Mouse (Mus musculus): ENCODE measurements around the gene Synpr. TPM values are rescaled to one million over a fixed set of nuclear protein-coding genes. Genes with fewer than 3 reads are reported as not detected.
A peak's percentile ranks its signal among the peaks of the same experiment; 100 is the strongest.

Gene Synpr
- polyA plus RNA-seq, 1 experiment from 2014 or later: 31.9 TPM

- Histone ChIP-seq H3K9ac (replicated peaks; ENCODE audit: low read depth, low read length) (no peak overlapping the region), H3K27ac (ENCODE audit: low read length) (no peak overlapping the region), H3K27me3 (replicated peaks; ENCODE audit: control insufficient read depth, insufficient read depth, low read length) (no peaks in the 10 kb centered on the region), H3K36me3 (ENCODE audit: control insufficient read depth, insufficient read depth) (no peaks in the 10 kb centered on the region), H3K4me3 (replicated peaks; ENCODE audit: low read length) (no peak overlapping the region), H3K9me3 (ENCODE audit: control insufficient read depth, low read length) (no peaks in the 10 kb centered on the region), H3K4me1 (replicated peaks; ENCODE audit: control insufficient read depth, insufficient read depth, low read length) (no peaks in the 10 kb centered on the region), H3K4me2 (ENCODE audit: low read length) (no peak overlapping the region)
- no peak for ATAC-seq
- 85% methylated on average over 4 of the region's 4 CpGs for WGBS
These were observed 270.1 kb downstream of the Synpr start for GRCm38 (mm10) chr14:13554631-13555030.

GRCm38 (mm10) chr14:13558117-13558516, 273.5 kb downstream of the Synpr start:
- Histone ChIP-seq H3K27ac (ENCODE audit: low read length) (no peak overlapping the region), H3K27me3 (replicated peaks; ENCODE audit: control insufficient read depth, insufficient read depth, low read length) (no peaks in the 10 kb centered on the region), H3K4me2 (ENCODE audit: low read length) (no peak overlapping the region), H3K36me3 (ENCODE audit: control insufficient read depth, insufficient read depth) (no peaks in the 10 kb centered on the region), H3K4me3 (replicated peaks; ENCODE audit: low read length) (no peak overlapping the region), H3K9me3 (ENCODE audit: control insufficient read depth, low read length) (no peaks in the 10 kb centered on the region), H3K4me1 (replicated peaks; ENCODE audit: control insufficient read depth, insufficient read depth, low read length) (no peaks in the 10 kb centered on the region), H3K9ac (replicated peaks; ENCODE audit: low read depth, low read length) (no peak overlapping the region)
- 75% methylated on average over 2 of the region's 2 CpGs for WGBS
- ATAC-seq: no peak

GRCm38 (mm10) chr14:13567250-13567649, 282.7 kb downstream of the Synpr start:
- Histone ChIP-seq H3K27ac (ENCODE audit: low read length) (no peak overlapping the region), H3K36me3 (ENCODE audit: control insufficient read depth, insufficient read depth) (no peaks in the 10 kb centered on the region), H3K4me1 (replicated peaks; ENCODE audit: control insufficient read depth, insufficient read depth, low read length) (no peaks in the 10 kb centered on the region), H3K27me3 (replicated peaks; ENCODE audit: control insufficient read depth, insufficient read depth, low read length) (no peaks in the 10 kb centered on the region), H3K4me3 (replicated peaks; ENCODE audit: low read length) (no peak overlapping the region), H3K9me3 (ENCODE audit: control insufficient read depth, low read length) (no peaks in the 10 kb centered on the region), H3K9ac (replicated peaks; ENCODE audit: low read depth, low read length) (no peak overlapping the region), H3K4me2 (ENCODE audit: low read length) (no peak overlapping the region)
- ATAC-seq: no peak
- 79% methylated on average over 1 of the region's 1 CpGs for WGBS

GRCm38 (mm10) chr14:13567996-13568395, 283.4 kb downstream of the Synpr start:
- Histone ChIP-seq H3K27me3 (replicated peaks; ENCODE audit: control insufficient read depth, insufficient read depth, low read length) (no peaks in the 10 kb centered on the region), H3K9me3 (ENCODE audit: control insufficient read depth, low read length) (no peaks in the 10 kb centered on the region), H3K27ac (ENCODE audit: low read length) (no peak overlapping the region), H3K36me3 (ENCODE audit: control insufficient read depth, insufficient read depth) (no peaks in the 10 kb centered on the region), H3K4me1 (replicated peaks; ENCODE audit: control insufficient read depth, insufficient read depth, low read length) (no peaks in the 10 kb centered on the region), H3K9ac (replicated peaks; ENCODE audit: low read depth, low read length) (no peak overlapping the region), H3K4me3 (replicated peaks; ENCODE audit: low read length) (no peak overlapping the region), H3K4me2 (ENCODE audit: low read length) (no peak overlapping the region)
- no peak for ATAC-seq
- WGBS: 87% methylated on average over 2 of the region's 2 CpGs

DNA sequence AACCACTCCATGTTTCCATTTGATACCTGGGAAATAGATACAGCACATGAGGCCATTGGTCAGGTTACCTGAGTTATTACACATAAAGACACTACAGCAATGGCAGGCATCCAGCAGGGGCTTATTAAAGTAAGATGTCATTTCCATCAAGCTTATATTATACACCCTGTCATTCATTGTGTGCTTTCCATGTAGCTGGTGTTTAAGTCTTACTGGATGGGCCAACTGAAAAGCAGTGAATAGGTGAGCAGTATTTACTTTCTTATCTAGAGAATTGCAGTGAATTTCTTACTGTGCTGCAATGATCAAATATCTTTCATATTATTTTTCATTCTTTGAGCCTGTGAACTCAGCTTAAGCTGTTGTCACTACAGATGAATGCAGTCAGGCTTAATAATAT, 287.4 kb downstream of the Synpr start:
- Histone ChIP-seq H3K4me3 (replicated peaks; ENCODE audit: low read length) (no peak overlapping the region), H3K36me3 (ENCODE audit: control insufficient read depth, insufficient read depth) (no peaks in the 10 kb centered on the region)

GRCm38 (mm10) chr14:13572530-13572929, 287.9 kb downstream of the Synpr start:
- Histone ChIP-seq H3K27me3 (replicated peaks; ENCODE audit: control insufficient read depth, insufficient read depth, low read length) (no peaks in the 10 kb centered on the region), H3K4me2 (ENCODE audit: low read length) (no peak overlapping the region), H3K36me3 (ENCODE audit: control insufficient read depth, insufficient read depth) (no peaks in the 10 kb centered on the region), H3K9me3 (ENCODE audit: control insufficient read depth, low read length) (no peaks in the 10 kb centered on the region), H3K4me3 (replicated peaks; ENCODE audit: low read length) (no peak overlapping the region), H3K4me1 (replicated peaks; ENCODE audit: control insufficient read depth, insufficient read depth, low read length) (no peaks in the 10 kb centered on the region), H3K9ac (replicated peaks; ENCODE audit: low read depth, low read length) (no peak overlapping the region), H3K27ac (ENCODE audit: low read length) (no peak overlapping the region)
- 25% methylated on average over 1 of the region's 1 CpGs for WGBS
- no peak for ATAC-seq

More for the DNA sequence above, 287.4 kb downstream of the Synpr start:
- no peak overlapping the region for H3K9ac ChIP-seq (replicated peaks; ENCODE audit: low read depth, low read length)
- no peaks in the 10 kb centered on the region for H3K27me3 ChIP-seq (replicated peaks; ENCODE audit: control insufficient read depth, insufficient read depth, low read length)
- no peak for ATAC-seq
- H3K4me2 ChIP-seq (ENCODE audit: low read length): no peak overlapping the region
- no peaks in the 10 kb centered on the region for H3K4me1 ChIP-seq (replicated peaks; ENCODE audit: control insufficient read depth, insufficient read depth, low read length)
- H3K27ac ChIP-seq (ENCODE audit: low read length): no peak overlapping the region
- H3K9me3 ChIP-seq (ENCODE audit: control insufficient read depth, low read length): no peaks in the 10 kb centered on the region

GRCm38 (mm10) chr14:13578101-13578500, 293.5 kb downstream of the Synpr start:
- Histone ChIP-seq H3K27me3 (replicated peaks; ENCODE audit: control insufficient read depth, insufficient read depth, low read length) (no peaks in the 10 kb centered on the region), H3K4me3 (replicated peaks; ENCODE audit: low read length) (no peak overlapping the region), H3K9ac (replicated peaks; ENCODE audit: low read depth, low read length) (no peak overlapping the region), H3K4me1 (replicated peaks; ENCODE audit: control insufficient read depth, insufficient read depth, low read length) (no peaks in the 10 kb centered on the region), H3K27ac (ENCODE audit: low read length) (no peak overlapping the region), H3K4me2 (ENCODE audit: low read length) (no peak overlapping the region), H3K9me3 (ENCODE audit: control insufficient read depth, low read length) (no peaks in the 10 kb centered on the region), H3K36me3 (ENCODE audit: control insufficient read depth, insufficient read depth) (no peaks in the 10 kb centered on the region)
- ATAC-seq: no peak
- WGBS: 87% methylated on average over 2 of the region's 2 CpGs

GRCm38 (mm10) chr14:13578744-13579143, 294.2 kb downstream of the Synpr start:
- no peaks in the 10 kb centered on the region for H3K9me3 ChIP-seq (ENCODE audit: control insufficient read depth, low read length)
- H3K4me3 ChIP-seq (replicated peaks; ENCODE audit: low read length): no peak overlapping the region
- ATAC-seq: no peak
- H3K36me3 ChIP-seq (ENCODE audit: control insufficient read depth, insufficient read depth): no peaks in the 10 kb centered on the region
- H3K9ac ChIP-seq (replicated peaks; ENCODE audit: low read depth, low read length): no peak overlapping the region
- H3K27ac ChIP-seq (ENCODE audit: low read length): no peak overlapping the region
- WGBS: 72% methylated on average over 1 of the region's 1 CpGs
- H3K4me1 ChIP-seq (replicated peaks; ENCODE audit: control insufficient read depth, insufficient read depth, low read length): no peaks in the 10 kb centered on the region
- H3K27me3 ChIP-seq (replicated peaks; ENCODE audit: control insufficient read depth, insufficient read depth, low read length): no peaks in the 10 kb centered on the region
- no peak overlapping the region for H3K4me2 ChIP-seq (ENCODE audit: low read length)

DNA sequence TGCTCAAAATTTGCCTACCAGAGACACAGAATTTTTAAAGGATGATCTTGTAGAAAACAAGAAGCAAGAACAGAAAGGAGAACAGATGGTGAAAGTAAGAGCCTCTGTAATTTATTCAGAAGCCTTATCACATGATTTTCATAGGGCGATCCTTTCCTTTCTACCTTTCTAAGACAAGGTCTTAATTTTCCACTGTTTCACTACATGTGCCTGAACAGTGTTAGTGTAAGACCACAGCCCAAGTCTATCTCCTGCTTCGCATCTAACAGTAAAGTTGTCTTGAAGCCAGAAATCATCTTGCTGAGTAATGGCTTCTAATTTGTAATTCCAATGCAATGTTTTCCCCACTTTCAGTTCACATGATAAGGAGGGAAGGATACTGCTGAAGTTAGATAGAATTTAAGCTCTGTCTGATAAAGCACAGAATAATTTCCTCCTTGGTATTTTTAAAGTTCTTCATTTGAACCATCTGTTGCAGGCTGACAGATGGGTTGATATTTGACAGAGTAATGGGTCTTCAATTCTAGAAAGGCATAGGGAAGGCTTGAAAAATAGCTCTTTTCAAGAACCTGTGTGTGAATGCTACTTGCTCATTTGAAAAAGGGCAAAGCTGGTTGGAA, 308.9 kb downstream of the Synpr start:
- Histone ChIP-seq H3K27ac (ENCODE audit: low read length) (no peak overlapping the region), H3K4me1 (replicated peaks; ENCODE audit: control insufficient read depth, insufficient read depth, low read length) (no peaks in the 10 kb centered on the region), H3K4me3 (replicated peaks; ENCODE audit: low read length) (no peak overlapping the region), H3K9me3 (ENCODE audit: control insufficient read depth, low read length) (no peaks in the 10 kb centered on the region), H3K27me3 (replicated peaks; ENCODE audit: control insufficient read depth, insufficient read depth, low read length) (no peaks in the 10 kb centered on the region), H3K9ac (replicated peaks; ENCODE audit: low read depth, low read length) (no peak overlapping the region), H3K36me3 (ENCODE audit: control insufficient read depth, insufficient read depth) (no peaks in the 10 kb centered on the region), H3K4me2 (ENCODE audit: low read length) (no peak overlapping the region)
- peak; percentile 31; the same call in 1 of the 2 replicates for ATAC-seq
- WGBS: 73% methylated on average over 2 of the region's 2 CpGs

- H3K27ac ChIP-seq (ENCODE audit: low read length): no peak overlapping the region
- no peak overlapping the region for H3K4me3 ChIP-seq (replicated peaks; ENCODE audit: low read length)
- H3K36me3 ChIP-seq (ENCODE audit: control insufficient read depth, insufficient read depth): no peaks in the 10 kb centered on the region
- no peak overlapping the region for H3K9ac ChIP-seq (replicated peaks; ENCODE audit: low read depth, low read length)
- no peaks in the 10 kb centered on the region for H3K4me1 ChIP-seq (replicated peaks; ENCODE audit: control insufficient read depth, insufficient read depth, low read length)
- no peak overlapping the region for H3K4me2 ChIP-seq (ENCODE audit: low read length)
- no peaks in the 10 kb centered on the region for H3K27me3 ChIP-seq (replicated peaks; ENCODE audit: control insufficient read depth, insufficient read depth, low read length)
- WGBS: 89% methylated on average over 6 of the region's 6 CpGs
- H3K9me3 ChIP-seq (ENCODE audit: control insufficient read depth, low read length): no peaks in the 10 kb centered on the region
- ATAC-seq: no peak
These were observed 311.7 kb downstream of the Synpr start for GRCm38 (mm10) chr14:13596251-13596650.
